Mouse (Mus musculus) ES-Bruce4 (cell line): ENCODE measurements around the gene Frmd4a. TPM values are rescaled to one million over a fixed set of nuclear protein-coding genes. Genes with fewer than 3 reads are reported as not detected.

Experiments used
- H3K27ac ChIP-seq: 2 replicates; pipeline ENCODE4 v1.5.1; 2012; ENCODE audit warnings: low read length, inconsistent platforms; ENCODE audit not compliant: insufficient read depth
- H3K27me3 ChIP-seq: 2 replicates; pipeline ENCODE4 v1.6.1; 2012; ENCODE audit warnings: mild to moderate bottlenecking, low read length, inconsistent platforms; ENCODE audit not compliant: control insufficient read depth, poor library complexity, insufficient read depth, severe bottlenecking
- H3K36me3 ChIP-seq: 2 replicates; pipeline ENCODE4 v1.6.1; 2012; ENCODE audit warnings: inconsistent platforms, mild to moderate bottlenecking, low read length, moderate library complexity; ENCODE audit not compliant: control insufficient read depth, poor library complexity, insufficient read depth, severe bottlenecking
- H3K4me1 ChIP-seq: one replicate; pipeline ENCODE4 v1.8.1; 2011; ENCODE audit warnings: low read length; ENCODE audit not compliant: control insufficient read depth, insufficient read depth
- H3K4me3 ChIP-seq: 2 replicates; pipeline ENCODE4 v1.5.1; 2011; ENCODE audit warnings: low read depth, mild to moderate bottlenecking, low read length
- H3K9ac ChIP-seq: 2 replicates; pipeline ENCODE4 v1.6.1; 2012; ENCODE audit warnings: low read depth, mild to moderate bottlenecking, inconsistent platforms; ENCODE audit not compliant: poor library complexity, severe bottlenecking
- H3K9me3 ChIP-seq: replicated peaks from 2 replicates; pipeline ENCODE4 v1.6.1; 2012; ENCODE audit warnings: mild to moderate bottlenecking, low read length, inconsistent platforms; ENCODE audit not compliant: control insufficient read depth, poor library complexity, insufficient read depth, severe bottlenecking
- CTCF ChIP-seq: IDR thresholded peaks from one replicate; pipeline ENCODE4 v1.8.1; 2011; ENCODE audit warnings: low read depth, low read length
- EP300 ChIP-seq: IDR thresholded peaks from 2 replicates; pipeline ENCODE4 v1.6.1; 2011; ENCODE audit warnings: low read depth, low read length; ENCODE audit not compliant: insufficient read depth
- POLR2A ChIP-seq: IDR thresholded peaks from one replicate; pipeline ENCODE4 v1.8.1; 2011; ENCODE audit warnings: low read length; ENCODE audit not compliant: insufficient read depth
- polyA plus RNA-seq: library from polyadenylated mRNA; stranded (reverse); fragments of >200 nt; gene quantifications from 2 replicates; pipeline ENCODE4 v1.2.4, GENCODE M21; 2011; ENCODE audit warnings: low read depth; ENCODE audit not compliant: missing spikeins, insufficient read depth, insufficient read length

The Frmd4a gene
- polyA plus RNA-seq, 1 experiment = 5.6 TPM

- H3K27ac ChIP-seq = no peak overlapping the region
- TF ChIP-seq EP300 (no peak), CTCF (no peak), POLR2A (no peak)
- no peaks in the 10 kb centered on the region for H3K9me3 ChIP-seq
- no peaks in the 10 kb centered on the region for H3K27me3 ChIP-seq
- no peak overlapping the region for H3K4me3 ChIP-seq
- H3K36me3 ChIP-seq = no peaks in the 10 kb centered on the region
- H3K4me1 ChIP-seq = no peaks in the 10 kb centered on the region
- H3K9ac ChIP-seq = no peak overlapping the region
These were observed 284.6 kb downstream of the Frmd4a start for GRCm38 (mm10) chr2:4302119-4302518.

GRCm38 (mm10) chr2:4307076-4307475 lies 289.6 kb downstream of the Frmd4a start:
- no peak overlapping the region for H3K4me3 ChIP-seq
- no peaks in the 10 kb centered on the region for H3K36me3 ChIP-seq
- no peak overlapping the region for H3K27ac ChIP-seq
- TF ChIP-seq POLR2A (no peak), EP300 (no peak), CTCF (no peak)
- no peaks in the 10 kb centered on the region for H3K9me3 ChIP-seq
- no peaks in the 10 kb centered on the region for H3K4me1 ChIP-seq
- H3K9ac ChIP-seq = no peak overlapping the region
- no peaks in the 10 kb centered on the region for H3K27me3 ChIP-seq

DNA sequence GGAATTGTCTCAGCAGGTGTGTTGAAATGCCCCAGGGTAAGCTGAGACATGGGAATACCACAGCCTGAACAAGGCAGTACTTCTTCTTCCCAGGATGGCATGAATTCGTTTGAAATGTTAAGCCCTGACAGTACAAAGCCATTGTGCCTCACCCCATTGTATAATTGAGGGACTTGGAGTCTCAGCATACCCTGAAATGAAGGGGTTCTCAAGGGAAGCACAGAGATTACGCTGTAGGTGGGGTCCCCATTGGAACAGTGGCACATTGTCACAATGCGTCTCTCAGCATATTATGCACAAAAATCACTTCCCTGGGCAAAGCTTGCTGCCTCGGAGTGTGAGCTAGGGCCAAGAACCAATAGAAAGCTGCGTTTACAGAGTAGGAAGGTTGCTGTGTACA lies 297.0 kb downstream of the Frmd4a start:
- Histone ChIP-seq H3K4me3 (no peak overlapping the region), H3K27me3 (no peaks in the 10 kb centered on the region), H3K27ac (no peak overlapping the region), H3K9ac (no peak overlapping the region), H3K9me3 (no peaks in the 10 kb centered on the region), H3K4me1 (no peaks in the 10 kb centered on the region), H3K36me3 (no peaks in the 10 kb centered on the region)
- no peak for TF ChIP-seq POLR2A

- H3K9ac ChIP-seq = no peak overlapping the region
- H3K4me3 ChIP-seq = no peak overlapping the region
- H3K27me3 ChIP-seq = no peaks in the 10 kb centered on the region
- H3K9me3 ChIP-seq = no peaks in the 10 kb centered on the region
- no peaks in the 10 kb centered on the region for H3K4me1 ChIP-seq
- TF ChIP-seq POLR2A (no peak), CTCF (peak; percentile 32), EP300 (no peak)
- no peaks in the 10 kb centered on the region for H3K36me3 ChIP-seq
- no peak overlapping the region for H3K27ac ChIP-seq
These were observed 299.1 kb downstream of the Frmd4a start for GRCm38 (mm10) chr2:4316589-4316988.

GRCm38 (mm10) chr2:4318134-4318533 lies 300.6 kb downstream of the Frmd4a start:
- TF ChIP-seq POLR2A (no peak), EP300 (no peak)
- Histone ChIP-seq H3K27me3 (no peaks in the 10 kb centered on the region), H3K36me3 (no peaks in the 10 kb centered on the region), H3K9ac (no peak overlapping the region), H3K4me1 (no peaks in the 10 kb centered on the region), H3K9me3 (no peaks in the 10 kb centered on the region), H3K4me3 (no peak overlapping the region), H3K27ac (no peak overlapping the region)

DNA sequence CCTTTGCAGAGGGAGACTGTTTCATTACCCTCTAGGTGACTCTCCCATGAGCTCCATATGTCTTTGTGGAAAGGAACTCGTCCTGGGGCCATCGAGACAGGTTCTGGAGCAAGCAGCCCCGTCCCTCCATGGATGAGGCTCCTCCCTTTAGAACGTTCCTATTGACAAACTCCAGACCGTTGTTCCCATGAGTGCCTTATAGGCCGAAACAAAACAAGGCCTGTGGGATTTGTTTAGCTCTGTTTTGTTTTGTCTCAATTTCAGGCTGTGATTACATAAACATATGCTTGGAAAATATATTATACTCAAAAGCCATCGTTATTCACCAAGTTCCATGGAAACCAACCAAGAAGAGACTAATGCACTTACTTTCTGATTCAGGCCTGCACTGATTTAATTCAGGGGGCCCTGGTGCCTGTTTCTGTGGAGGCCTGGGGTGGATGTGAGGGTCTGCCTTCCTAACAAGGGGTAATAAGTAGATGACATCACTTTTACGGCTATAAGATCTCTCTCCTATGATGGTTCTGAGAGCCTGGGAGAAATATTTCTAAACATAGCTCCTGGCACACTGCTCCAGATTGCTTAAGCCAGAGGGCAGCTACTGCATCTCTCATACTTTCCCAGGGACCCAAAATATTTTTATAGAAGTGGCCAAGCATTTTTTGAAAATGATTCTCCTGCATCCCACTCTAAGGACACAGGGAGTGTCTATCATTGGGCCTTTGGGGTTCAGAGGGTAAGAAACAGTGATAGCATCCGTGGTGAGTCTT lies 308.9 kb downstream of the Frmd4a start:
- H3K27ac ChIP-seq = no peak overlapping the region
- H3K36me3 ChIP-seq = no peaks in the 10 kb centered on the region
- no peak for TF ChIP-seq POLR2A
- no peak for TF ChIP-seq EP300
- no peak for TF ChIP-seq CTCF
- H3K9ac ChIP-seq = no peak overlapping the region
- H3K9me3 ChIP-seq = no peaks in the 10 kb centered on the region
- H3K4me1 ChIP-seq = no peaks in the 10 kb centered on the region
- H3K27me3 ChIP-seq = no peaks in the 10 kb centered on the region
- H3K4me3 ChIP-seq = no peak overlapping the region
